Mouse (Mus musculus) left cerebral cortex, postnatal 36 days (tissue): ENCODE measurements around the gene Cd209g. TPM values are rescaled to one million over a fixed set of nuclear protein-coding genes. Genes with fewer than 3 reads are reported as not detected.

Experiments
- total RNA-seq, 2 experiments: library from RNA; stranded (reverse); gene quantifications; 2 replicates each; pipeline ENCODE4 v1.2.3; 2021

Cd209g gene
- total RNA-seq, 2 experiments from 2014 or later, result not detected

Other genes with a start within 250 kb of the Cd209g start
- gene Cd209b, start 207.3 kb upstream of the Cd209g start, total RNA-seq, result under 1 TPM; 0.50 to 0.76 TPM
- under 1 TPM in 1 of 2 experiments, not detected in 1; 0.34 TPM for gene Cd209c, start 179.4 kb upstream of the Cd209g start, total RNA-seq
- gene Cd209f, start 28.3 kb upstream of the Cd209g start, total RNA-seq, result not detected
- gene Evi5l, start 32.5 kb downstream of the Cd209g start, total RNA-seq, result 100 to 1,000 TPM; 104 to 117 TPM
- 10 to 100 TPM; 47.8 to 48.7 TPM for gene Prr36, start 83.4 kb downstream of the Cd209g start, total RNA-seq
- gene Lrrc8e, start 92.7 kb downstream of the Cd209g start, total RNA-seq, result not detected
- 10 to 100 TPM; 96.5 to 97.2 TPM for gene Map2k7, start 104.6 kb downstream of the Cd209g start, total RNA-seq
- 1 to 10 TPM in 1 of 2 experiments, not detected in 1; 1.4 TPM for gene Gm49320, start 104.8 kb downstream of the Cd209g start, total RNA-seq
- 10 to 100 TPM in 1 of 2 experiments, 1 to 10 TPM in 1; 6.4 to 14.1 TPM for gene Tgfbr3l, start 114.1 kb downstream of the Cd209g start, total RNA-seq
- 10 to 100 TPM; 28.5 to 36.5 TPM for gene Snapc2, start 119.0 kb downstream of the Cd209g start, total RNA-seq
- 100 to 1,000 TPM; 599 to 686 TPM for gene Ctxn1, start 125.2 kb downstream of the Cd209g start, total RNA-seq
- 10 to 100 TPM; 58.9 to 75.6 TPM for gene Timm44, start 141.8 kb downstream of the Cd209g start, total RNA-seq
- gene Ccl25, start 191.1 kb downstream of the Cd209g start, total RNA-seq, result 10 to 100 TPM; 14.7 to 32.5 TPM
- gene Elavl1, start 191.3 kb downstream of the Cd209g start, total RNA-seq, result 10 to 100 TPM; 67.1 to 79.3 TPM